Mouse (Mus musculus) neutrophil, adult 5-6 weeks (primary cell): ENCODE results near the gene Apln. TPM values are rescaled to one million over a fixed set of nuclear protein-coding genes. Genes with fewer than 3 reads are reported as not detected.

ENCODE experiments used
- ATAC-seq: fragments of 151-379, 151-347 bp; 2 replicates; pipeline ENCODE4 v1.8.0; 2017; ENCODE audit warnings: mild to moderate bottlenecking, moderate TSS enrichment; ENCODE audit not compliant: insufficient number of reproducible peaks, poor library complexity, low FRiP score, severe bottlenecking; ENCODE audit errors: extremely low read depth
- total RNA-seq: library from RNA; stranded (forward); fragments of 200-1000 nt; gene quantifications from 2 replicates; pipeline ENCODE4 v1.2.3, GENCODE M21; 2017

Gene Apln
- total RNA-seq, 1 experiment from 2014 or later = 1.3 TPM

DNA sequence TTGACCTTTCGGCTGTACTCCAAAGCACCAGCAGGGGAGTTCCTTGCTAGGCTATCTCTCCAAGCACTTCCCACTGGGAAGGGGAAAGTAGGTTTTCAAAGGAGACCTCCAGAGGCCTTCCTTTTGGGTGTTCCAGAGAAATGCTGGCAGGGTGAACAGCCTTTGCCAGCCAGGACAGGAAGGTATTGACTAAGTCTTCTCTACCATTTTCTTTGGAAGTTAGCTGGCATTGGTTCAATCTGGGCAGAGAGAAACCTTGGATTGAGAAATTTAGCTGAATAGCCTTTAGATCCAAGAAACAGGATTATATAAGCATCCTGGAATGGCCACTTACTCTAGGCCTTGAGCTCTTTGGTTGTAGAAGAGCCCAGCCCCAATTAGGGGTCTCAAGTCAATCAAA, 11.8 kb downstream of the Apln start:
- no peak for ATAC-seq

- ATAC-seq = peak; percentile 70; the same call in 1 of the 2 replicates
Observed at GRCm38 (mm10) chrX:48019940-48020339, 14.7 kb downstream of the Apln start.

- no peak for ATAC-seq
Observed at GRCm38 (mm10) chrX:48019359-48019758, 15.3 kb downstream of the Apln start.

- ATAC-seq = no peak
Observed at GRCm38 (mm10) chrX:48016906-48017601, 17.6 kb downstream of the Apln start.

GRCm38 (mm10) chrX:48011656-48012055, 23.0 kb downstream of the Apln start:
- ATAC-seq = no peak

- no peak for ATAC-seq
Observed at GRCm38 (mm10) chrX:48006062-48006461, 28.6 kb downstream of the Apln start.

GRCm38 (mm10) chrX:48004786-48005185, 29.9 kb downstream of the Apln start:
- no peak for ATAC-seq

DNA sequence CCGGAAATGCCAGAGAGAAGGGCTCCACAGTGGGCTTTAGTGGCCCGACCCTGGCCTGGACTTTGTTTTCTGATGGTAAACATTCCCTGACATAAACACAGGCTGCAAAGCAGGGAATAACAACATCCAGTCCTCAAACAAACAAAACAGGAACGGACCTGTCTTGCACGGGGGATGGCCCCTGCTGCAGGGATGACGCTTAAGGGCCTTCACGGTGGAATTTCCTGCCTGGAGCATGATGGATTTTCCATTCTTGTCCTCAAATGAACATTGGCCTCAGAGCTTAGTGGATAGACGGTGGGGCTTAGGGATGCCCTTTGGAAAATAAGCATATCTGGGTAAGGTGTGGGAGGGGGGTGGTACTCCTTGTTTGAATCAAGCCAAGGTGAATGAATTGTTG, 33.5 kb downstream of the Apln start:
- no peak for ATAC-seq

GRCm38 (mm10) chrX:47998412-47998811, 36.2 kb downstream of the Apln start:
- ATAC-seq = no peak

- peak; percentile 78; the same call in 1 of the 2 replicates for ATAC-seq
Observed at GRCm38 (mm10) chrX:47992606-47993005, 42.0 kb downstream of the Apln start.

- no peak for ATAC-seq
Observed at GRCm38 (mm10) chrX:47988024-47988423, 46.6 kb downstream of the Apln start.

DNA sequence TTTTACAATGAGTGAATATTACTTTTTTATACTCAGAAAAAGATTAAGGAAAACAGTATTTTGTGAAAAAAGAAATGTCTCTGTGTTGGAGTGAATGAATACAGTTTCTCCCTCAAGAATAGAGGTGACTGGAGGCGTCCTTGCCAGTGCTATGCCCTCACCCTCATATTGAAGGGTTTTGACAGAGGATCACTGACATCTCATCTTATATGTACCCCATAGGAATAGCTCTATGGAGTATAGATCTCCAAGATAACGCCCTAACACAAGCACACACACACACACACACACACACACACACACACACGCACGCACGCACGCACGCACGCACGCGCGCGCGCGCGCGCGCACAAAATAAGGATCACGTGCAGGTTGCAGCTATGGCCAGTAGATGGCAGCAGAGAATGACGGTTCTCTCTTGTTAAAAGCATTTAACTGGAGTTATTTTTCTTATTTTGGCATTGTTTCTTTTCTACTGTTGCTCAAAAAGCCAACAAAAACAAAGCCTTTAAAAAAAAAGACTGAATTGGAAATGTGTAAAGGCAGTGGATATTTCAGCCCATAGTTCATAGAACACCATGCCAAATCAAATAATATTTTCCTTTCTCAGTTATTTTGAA, 49.5 kb downstream of the Apln start:
- ATAC-seq = no peak

DNA sequence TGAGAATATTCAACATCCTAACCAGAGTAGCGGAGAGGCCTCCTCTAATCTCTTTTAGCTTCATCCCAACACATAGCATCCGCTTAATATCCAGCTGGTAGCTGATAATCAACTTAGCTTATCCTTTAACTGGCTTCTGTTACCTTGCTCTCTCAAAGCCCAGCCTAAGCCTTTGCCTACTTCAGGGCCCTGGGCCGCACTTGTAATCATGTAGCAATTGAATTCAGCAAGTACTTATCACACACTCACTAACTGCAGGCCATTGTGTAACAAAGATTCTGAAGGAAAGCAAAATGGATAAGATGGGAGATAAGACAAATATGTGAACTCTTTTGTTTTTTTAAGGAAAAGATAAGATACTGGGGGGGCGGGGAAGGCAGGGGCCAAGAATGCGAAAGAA, 57.6 kb downstream of the Apln start:
- ATAC-seq = no peak

DNA sequence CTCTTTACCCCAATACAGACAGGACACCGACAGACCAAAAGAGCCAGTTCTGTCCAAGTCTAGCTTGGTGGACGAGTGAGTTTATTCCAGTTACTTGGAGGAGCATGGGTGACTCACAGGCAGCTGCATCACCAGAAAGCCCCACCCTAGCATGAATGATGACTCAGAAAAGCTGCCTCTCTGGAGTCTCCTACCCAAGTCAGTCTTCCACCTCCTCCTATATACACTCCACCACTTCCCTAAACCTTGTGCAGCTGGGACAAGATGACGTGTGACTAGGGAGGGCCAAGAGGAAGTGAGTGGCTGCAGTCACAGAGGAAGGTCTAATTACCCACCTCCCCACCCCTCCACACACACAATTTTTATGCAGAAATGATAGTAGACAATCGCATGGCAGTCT, 58.1 kb downstream of the Apln start:
- peak; percentile 60 for ATAC-seq

Other genes with a start within 250 kb of the Apln start
- not detected in 2 replicates for gene Smarca1, start 141.9 kb downstream of the Apln start, total RNA-seq
- gene Ocrl, start 122.5 kb downstream of the Apln start, total RNA-seq = 3.6 and 3.8 TPM in 2 replicates
- 0.12 and 0.25 TPM in 2 replicates for gene Xpnpep2, start 73.9 kb upstream of the Apln start, total RNA-seq
- 217 and 224 TPM in 2 replicates for gene Sash3, start 111.6 kb upstream of the Apln start, total RNA-seq
- 39.3 and 42.4 TPM in 2 replicates for gene Zdhhc9, start 174.0 kb upstream of the Apln start, total RNA-seq
- gene Utp14a, start 222.0 kb upstream of the Apln start, total RNA-seq = 39.8 and 48.6 TPM in 2 replicates